ENCODE assay signal across 10 mouse cellular contexts in genomic region chr15:100664813-100665274, GRCm38 (mm10). TPM values are rescaled to one million over a fixed set of nuclear protein-coding genes. Genes with fewer than 3 reads are reported as not detected.
DNase-seq lines count a peak whose midpoint lies in the region; ATAC-seq lines count a peak whose summit lies in the region.
"Had no signal": no experiment of that assay in that cellular context is flagged by ENCODE, and none has a peak within 500 bp of the region (broad histone marks: within the 10 kb centered on the region; RNA-seq: fewer than 3 reads in every experiment).

No protein-coding gene starts in this region.

- ATAC-seq in inflammation-experienced regulatory T-cells, adult 6 months: peak; percentile 60

- peak; percentile 74 for DNase-seq in MEL-GATA-1-ER (ENCODE audit: extremely low read depth, low read depth)
- DNase-seq in naive thymus-derived CD4-positive, alpha-beta T cell, adult 2 months (ENCODE audit: low read depth): peak; percentile 83
- peak; percentile 78 for DNase-seq in thymus, postnatal 14 days
- no peak for DNase-seq in kidney, postnatal 10 days
- no peak for DNase-seq in Muller cell, postnatal 12 days (ENCODE audit: inconsistent ontology term)
- no peak for DNase-seq in c-Kit-positive CD71-positive TER-119-positive erythroid progenitor cells, embryonic 14.5 days (ENCODE audit: low spot score)
- DNase-seq: cerebellum, adult 9-10 months; heart, postnatal 10 days; kidney, postnatal 25 days had no signal

RNA-seq across cellular contexts. Expression of gene Bin2, which starts 4.5 kb away (rescaled TPM):
- polyA plus RNA-seq in inflammation-experienced regulatory T-cells, adult 6 months (2017; shearing (Covaris generic)): 100 to 1,000 TPM; 292 to 493 (median 317) TPM

RNA-seq across cellular contexts. Expression of gene Cela1, which starts 22.9 kb away (rescaled TPM):
- 10 to 100 TPM in 1 of 3 experiments, 1 to 10 TPM in 2; 6.8 to 12.6 (median 8.2) TPM for polyA plus RNA-seq in inflammation-experienced regulatory T-cells, adult 6 months (2017; shearing (Covaris generic))

RNA-seq across cellular contexts. Expression of gene Smagp, which starts 28.1 kb away (rescaled TPM):
- polyA plus RNA-seq in inflammation-experienced regulatory T-cells, adult 6 months (2017; shearing (Covaris generic)): 1 to 10 TPM in 1 of 3 experiments, not detected in 2; 1.3 TPM

RNA-seq across cellular contexts. Expression of gene Dazap2, which starts 49.7 kb away (rescaled TPM):
- polyA plus RNA-seq in inflammation-experienced regulatory T-cells, adult 6 months (2017; shearing (Covaris generic)): 100 to 1,000 TPM; 722 to 762 (median 736) TPM

Comparison
In these comparisons a context has a peak if more than half of its experiments do, and no peak if none do; other contexts are left out.
1. DNase-seq: peak in MEL-GATA-1-ER (single experiment), naive thymus-derived CD4-positive, alpha-beta T cell, adult 2 months (single experiment) and thymus, postnatal 14 days (single experiment); none in kidney, postnatal 10 days (single experiment), Muller cell, postnatal 12 days (single experiment) and c-Kit-positive CD71-positive TER-119-positive erythroid progenitor cells, embryonic 14.5 days (single experiment).